Mouse (Mus musculus): ENCODE results near the gene Fignl1.

Fignl1 gene

DNA sequence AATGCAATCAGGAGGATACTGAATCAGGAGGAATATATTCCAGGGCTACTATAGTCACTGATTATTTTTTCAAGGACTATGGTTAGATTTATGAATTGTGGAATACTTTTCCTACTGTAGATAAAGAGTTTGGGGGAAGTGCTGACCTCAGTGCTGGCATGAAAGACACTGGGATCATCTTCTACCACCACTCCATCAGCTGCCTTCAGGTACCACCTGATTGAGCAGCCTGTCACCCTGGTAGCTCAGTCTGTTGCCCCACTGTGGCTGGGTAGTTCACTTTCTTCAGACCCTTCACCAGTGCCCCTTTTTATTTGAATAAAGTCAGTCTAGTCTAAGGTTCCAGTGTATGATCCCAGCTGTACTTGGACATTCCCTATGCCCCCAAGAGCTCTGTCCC is 42.0 kb downstream of the Fignl1 start:
- DNase-seq (ENCODE audit: low read depth, low spot score): no peak

DNA sequence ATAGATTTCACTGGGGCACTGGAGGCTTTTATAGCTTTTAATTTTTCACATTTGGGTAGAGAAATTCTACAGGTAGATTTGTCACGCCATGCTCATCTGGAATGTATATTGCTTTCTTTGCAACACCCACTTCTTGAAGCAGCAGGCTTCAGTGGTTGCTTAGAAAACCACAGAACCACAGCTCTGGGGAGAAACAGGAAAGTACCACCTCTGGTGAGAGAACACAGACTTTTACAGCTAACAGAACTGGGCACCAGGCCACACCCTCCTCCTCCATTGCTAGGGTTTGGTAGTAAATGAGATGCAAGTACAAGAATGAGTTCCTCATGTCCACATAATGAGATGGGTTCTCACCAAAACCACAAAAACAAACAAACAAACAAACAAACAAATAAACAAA is 42.7 kb downstream of the Fignl1 start:
- DNase-seq (ENCODE audit: low read depth, low spot score): no peak

DNA sequence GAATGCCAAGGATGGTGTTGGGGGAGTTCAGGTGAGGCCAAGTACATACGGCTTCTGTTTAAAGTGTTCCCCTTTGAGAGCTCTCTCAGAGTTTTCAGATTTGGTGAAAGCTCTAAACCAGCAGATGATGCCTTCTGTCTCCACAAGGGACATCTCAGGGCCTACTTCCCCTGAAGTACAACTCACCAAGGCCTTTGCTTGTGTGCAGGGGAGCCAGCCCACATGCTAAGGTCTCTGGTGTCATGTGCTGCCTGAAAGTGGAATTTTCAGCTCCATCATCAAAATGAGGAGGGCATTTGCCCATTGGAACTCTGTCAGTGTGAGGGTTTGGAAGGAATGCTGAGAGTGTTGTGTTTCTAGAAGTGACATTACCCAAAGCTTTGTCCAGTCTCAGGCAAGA is 43.3 kb downstream of the Fignl1 start:
- no peak for DNase-seq (ENCODE audit: low read depth, low spot score)

DNA sequence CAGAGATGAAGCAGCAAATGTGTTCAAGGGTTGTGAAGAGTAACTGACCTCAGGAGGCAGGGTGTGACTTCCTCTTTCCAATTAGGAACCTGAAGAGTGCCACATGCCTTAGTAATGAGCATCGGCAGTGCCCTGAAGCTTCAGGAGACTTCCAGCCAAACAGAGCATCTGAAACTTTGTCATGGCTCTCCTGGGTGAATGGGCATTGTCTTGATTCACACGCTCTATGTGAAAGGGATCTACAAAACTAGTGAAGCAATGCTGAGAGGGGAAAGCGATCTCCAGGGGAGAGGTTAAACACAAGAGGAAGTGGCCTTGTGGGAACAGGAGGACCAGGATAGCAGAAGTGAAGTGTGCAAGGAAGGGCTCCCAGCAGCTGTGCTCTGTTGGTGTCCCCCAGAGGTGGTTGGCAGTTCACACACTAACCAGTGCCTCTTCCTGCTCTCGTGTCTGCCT is 45.5 kb downstream of the Fignl1 start:
- DNase-seq (ENCODE audit: low read depth, low spot score): no peak

DNA sequence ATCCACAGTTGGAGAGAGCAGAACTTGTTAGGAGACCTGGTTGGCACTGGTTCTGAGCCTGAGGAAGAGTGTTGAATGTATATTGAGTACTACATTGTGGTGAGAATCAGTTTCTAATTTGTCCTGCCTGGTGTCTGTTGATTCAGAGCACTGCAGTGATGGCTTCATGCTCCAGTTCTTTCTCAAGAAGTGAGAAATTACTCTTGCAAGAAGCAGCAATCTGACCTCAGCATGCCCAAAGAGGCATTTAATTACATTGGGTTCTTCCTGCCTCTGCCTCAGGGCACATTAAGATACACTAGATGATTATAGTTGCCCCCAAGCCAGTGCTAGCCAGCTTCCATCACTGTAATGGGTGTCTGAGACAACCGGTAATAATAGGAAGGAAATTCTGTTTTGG is 49.9 kb downstream of the Fignl1 start:
- DNase-seq (ENCODE audit: low read depth, low spot score): no peak

DNA sequence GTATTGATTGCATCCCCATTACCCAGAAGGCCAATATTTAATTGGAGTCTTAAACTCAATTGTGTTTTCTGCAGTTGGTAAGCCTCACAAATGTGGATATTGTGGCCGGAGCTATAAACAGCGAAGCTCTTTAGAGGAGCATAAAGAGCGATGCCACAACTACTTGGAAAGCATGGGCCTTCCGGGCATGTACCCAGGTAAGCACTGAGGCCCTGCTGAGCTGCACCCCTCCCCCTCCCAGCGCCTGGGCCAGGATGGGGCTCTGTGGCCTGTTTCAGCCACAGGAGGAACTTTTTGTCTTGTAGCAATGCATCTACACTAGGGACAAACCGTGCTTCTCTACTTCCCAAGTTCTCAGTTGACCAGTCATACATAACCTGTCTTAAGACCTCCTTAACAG is 50.6 kb downstream of the Fignl1 start:
- DNase-seq (ENCODE audit: low read depth, low spot score): no peak

DNA sequence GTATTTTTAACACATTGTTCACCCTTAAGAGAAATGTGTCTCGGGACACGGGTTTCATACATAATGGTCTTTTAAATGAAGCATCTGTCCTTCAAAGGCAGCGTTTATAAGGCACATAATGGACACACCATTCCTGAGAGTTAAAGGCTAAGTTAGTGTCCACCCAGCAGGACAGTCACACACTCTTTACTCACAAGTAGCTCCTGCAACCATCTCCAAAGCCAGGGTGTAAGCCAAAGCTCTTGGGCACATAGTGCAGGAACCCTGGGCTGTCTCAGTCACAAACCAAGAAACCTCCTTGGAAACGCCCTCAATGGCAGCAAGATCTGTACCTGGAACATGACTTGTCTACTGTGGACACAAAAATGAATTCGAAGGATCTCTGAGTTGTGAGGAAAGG is 55.9 kb downstream of the Fignl1 start:
- DNase-seq (ENCODE audit: low read depth, low spot score): no peak

DNA sequence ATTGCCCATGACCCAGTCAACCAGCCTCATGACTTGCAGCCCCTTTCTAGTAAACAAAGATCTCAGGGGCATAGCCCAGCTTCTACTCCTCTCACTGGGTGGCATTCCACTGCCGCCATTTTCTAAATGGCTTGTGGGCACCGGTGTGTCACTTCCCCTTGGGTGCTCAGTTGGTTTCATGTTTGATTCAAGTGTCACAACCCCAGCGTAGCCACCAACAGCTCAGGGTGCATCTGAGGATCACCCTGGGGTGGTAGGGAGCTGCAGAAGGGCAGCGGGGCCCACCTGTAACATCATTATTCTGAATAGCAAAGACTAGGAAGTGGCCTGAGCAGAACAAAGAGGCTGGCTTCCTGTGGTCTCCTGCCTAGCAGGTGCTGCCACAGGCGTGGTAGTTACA is 57.7 kb downstream of the Fignl1 start:
- DNase-seq (ENCODE audit: low read depth, low spot score): no peak

DNA sequence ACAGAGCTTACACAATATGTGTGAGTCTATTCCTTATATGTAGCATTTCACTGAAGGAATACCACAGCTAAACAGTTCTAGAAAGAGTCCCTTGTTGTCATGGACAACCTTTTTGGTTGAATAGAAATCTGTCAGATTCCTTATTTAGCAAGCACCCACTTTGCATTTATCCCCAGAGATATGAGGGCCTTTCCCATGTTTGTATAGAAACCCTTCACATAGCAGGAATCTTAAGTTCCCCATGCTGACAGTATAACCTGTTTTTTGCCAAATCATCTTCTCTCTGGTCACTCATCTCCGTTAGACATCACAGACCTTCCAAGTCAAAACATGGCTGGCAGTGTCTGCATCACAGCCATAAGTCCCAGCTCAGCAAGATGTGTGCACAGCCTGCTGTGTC is 64.5 kb downstream of the Fignl1 start:
- no peak for DNase-seq (ENCODE audit: low read depth, low spot score)

DNA sequence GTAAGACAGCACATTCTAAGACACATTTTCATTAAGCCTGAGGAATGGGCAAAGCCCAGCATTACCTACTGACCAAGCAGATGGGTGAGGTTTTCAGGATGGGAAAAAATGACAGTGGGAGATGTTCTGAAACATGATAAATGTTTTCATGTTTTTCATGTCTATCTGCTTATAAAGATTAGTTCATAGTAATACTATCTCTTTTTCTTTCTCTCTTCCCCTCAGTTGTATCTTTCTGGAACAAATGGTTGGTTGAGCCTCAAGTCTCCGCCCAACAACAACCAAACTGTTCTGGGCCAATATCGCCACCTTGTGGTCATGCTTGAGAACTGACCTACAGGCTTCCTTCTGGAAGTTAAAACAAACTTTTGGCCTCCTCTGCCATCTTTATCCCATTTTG is 66.1 kb downstream of the Fignl1 start:
- peak; percentile 43 for DNase-seq (ENCODE audit: low read depth, low spot score)

DNA sequence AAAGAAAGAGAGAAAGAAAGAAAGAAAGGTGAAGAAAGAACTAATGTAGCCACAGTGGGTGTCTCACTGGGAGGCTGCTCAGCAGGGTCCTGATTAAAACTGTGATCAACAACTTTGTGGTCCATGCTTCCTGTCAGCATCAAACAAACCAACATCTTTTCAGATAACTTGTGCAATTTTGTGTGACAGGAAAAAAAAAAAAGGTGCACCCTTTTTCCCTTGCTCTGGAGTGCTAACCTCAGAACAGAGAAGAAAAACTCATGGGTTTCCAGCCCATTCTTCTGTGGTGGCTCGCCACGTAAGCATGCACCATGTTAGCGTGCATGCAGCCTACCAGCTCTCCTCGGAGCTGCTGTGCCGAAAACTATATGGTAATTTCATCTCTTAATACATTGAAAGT is 67.2 kb downstream of the Fignl1 start:
- DNase-seq (ENCODE audit: low read depth, low spot score): no peak

DNA sequence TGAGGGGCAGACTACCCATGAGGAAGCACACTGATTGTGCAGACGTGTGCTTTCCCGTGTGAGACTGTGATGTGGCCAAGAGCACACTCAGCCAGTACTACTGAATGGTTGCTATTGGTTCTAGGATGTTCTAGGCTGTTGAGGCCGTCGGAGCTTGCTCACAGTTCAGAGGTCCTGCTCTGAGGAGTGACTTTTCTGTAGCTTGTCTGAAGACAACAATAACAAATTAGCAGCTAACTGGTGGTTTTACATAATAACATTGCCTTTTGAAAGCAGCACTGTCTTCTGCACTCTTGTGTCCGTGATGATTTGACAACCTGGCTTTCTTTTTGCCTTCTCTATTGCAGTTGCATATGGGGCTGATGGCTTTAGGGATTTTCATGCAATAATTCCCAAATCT is 68.2 kb downstream of the Fignl1 start:
- no peak for DNase-seq (ENCODE audit: low read depth, low spot score)

DNA sequence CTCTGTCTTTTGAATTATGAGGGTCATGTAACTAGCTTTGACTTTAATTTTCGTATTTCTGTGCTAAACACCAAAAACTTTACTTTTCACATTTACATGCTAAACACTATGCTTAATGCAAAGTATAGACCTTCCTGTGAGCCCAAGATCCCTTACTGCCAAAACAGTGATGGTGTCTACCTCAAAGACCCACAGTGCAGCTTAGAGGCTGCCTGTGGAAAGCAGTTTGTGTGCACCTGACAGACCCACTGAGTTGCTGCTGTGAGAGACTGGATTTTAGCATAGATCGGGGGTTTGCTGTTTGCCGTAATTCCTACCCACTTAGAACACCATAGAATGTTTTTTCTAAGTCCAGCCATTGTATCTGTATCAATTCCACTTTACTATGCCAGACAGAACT is 69.7 kb downstream of the Fignl1 start:
- DNase-seq (ENCODE audit: low read depth, low spot score): no peak

DNA sequence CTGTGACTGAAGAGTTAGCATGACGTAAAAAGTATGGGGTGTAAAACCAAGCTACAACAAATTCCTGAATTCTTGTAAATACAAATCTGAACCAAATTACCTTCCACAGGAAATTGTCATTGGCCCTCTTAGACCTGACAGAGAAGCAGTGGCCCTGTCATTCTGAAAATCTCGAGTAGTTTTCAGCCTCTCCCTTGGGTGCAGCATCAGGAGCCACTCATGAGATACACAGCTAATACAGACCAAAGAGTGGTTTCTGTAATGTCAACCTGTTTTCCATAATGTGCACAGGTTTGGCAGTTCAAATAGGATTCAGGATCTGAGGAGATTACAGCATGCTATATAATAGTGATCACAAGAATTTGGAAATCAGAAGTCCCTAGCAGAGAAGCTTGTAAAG is 71.2 kb downstream of the Fignl1 start:
- no peak for DNase-seq (ENCODE audit: low read depth, low spot score)
